Mouse (Mus musculus) adrenal gland, adult (tissue): ENCODE measurements at regions not wholly inside any gene's neighbourhood (a gene's known extent, or its start where the extent isn't known, plus 50 kb on each side); places are given as distances from the start of the nearest gene placed in this dataset.

Source experiments
- DNase-seq, 2 experiments: peaks; one replicate each; pipeline ENCODE4 v3.0.0; 2022 to 2023; ENCODE audit warnings: low spot score in 1 of 2; ENCODE audit not compliant: inconsistent age in 2 of 2

DNA sequence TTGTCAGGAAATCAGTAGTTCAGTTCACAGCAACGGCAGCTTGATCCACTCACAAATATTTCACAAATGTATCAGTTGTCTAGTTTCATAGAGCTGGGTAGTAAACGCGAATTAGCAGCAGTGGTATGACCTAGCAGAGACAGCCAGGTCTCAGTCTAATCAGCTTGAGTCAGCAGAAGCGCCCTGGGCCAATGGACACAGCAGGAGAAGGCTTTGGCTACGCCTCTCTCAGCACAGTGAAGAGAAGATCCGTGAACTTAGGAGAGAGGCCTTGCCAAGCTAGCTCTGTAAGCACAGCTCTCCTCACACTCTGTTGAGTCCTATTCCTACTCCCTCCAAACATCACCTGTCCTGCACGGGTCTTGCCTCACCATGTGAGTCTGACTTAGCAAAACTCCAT is 188.0 kb downstream of the Zfp326 start:
- DNase-seq: no peak

- no peak for DNase-seq
Observed at GRCm38 (mm10) chr5:106062926-106063325, 186.6 kb downstream of the Zfp326 start.

DNA sequence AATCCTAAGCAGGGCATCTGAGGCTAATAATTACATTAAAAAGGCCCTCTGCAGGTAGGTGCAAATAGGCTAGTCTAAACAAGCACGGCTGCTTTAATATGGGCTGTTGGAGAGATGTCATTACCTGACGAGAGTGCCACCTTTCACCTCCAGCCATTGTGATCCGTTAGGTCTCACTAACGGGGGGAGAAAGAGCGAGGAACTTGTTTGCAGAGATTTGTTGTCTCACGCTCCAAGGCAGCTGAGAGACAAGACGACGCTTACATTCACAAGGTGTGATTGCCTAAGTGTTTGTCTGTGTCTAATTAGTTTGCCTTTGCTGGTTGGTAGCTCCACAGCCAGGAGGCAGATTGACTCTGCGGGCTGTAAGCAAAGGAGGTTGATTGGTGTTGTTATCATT is 180.3 kb downstream of the Zfp326 start:
- no peak for DNase-seq

- DNase-seq: no peak
Observed at GRCm38 (mm10) chr5:106055221-106055620, 178.9 kb downstream of the Zfp326 start.

- no peak for DNase-seq
Observed at GRCm38 (mm10) chr5:106051026-106051425, 174.7 kb downstream of the Zfp326 start.

GRCm38 (mm10) chr5:106044878-106045585 is 168.7 kb downstream of the Zfp326 start:
- no peak for DNase-seq

DNA sequence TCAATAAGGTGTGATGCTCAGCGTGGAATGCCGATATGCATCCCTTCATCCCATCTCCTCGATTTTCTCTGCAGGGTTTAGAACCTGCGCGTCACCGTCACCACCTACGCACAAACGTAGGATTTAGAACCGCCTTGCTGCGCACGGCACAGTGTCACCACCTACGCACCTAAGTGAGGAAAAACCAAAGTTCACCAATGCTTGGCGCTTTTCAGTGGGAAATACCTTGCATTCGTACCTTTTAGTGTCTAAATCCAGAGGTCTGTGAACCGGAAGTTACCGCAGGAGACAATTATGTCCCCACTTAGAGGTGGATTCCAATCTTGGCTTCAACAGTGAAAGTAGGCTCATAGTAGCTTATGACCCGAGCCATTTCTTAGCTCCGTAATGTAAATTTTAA is 162.0 kb downstream of the Zfp326 start:
- no peak for DNase-seq

GRCm38 (mm10) chr5:106036176-106036575 is 159.8 kb downstream of the Zfp326 start:
- no peak for DNase-seq

DNA sequence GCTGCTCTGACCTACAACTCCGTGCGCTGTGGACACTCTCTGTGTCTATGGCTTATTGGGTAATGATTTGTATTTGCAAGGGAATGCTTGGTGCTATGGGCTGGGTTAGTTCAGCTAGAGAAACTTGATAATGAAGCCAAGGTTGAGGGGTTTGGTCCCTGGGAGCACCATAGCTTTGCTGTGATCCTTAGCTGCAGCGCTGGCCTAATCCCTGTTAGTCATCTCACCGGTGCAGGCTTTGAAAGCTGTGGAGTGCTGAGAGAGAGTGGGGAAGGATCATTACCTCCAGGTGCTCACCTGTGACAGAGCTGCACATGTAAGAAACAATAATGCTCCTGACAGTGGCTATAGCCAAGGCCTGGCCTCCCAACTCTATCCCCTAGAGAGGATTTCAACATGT is 156.6 kb downstream of the Zfp326 start:
- no peak for DNase-seq

GRCm38 (mm10) chr5:106026861-106027260 is 150.5 kb downstream of the Zfp326 start:
- DNase-seq: no peak

DNA sequence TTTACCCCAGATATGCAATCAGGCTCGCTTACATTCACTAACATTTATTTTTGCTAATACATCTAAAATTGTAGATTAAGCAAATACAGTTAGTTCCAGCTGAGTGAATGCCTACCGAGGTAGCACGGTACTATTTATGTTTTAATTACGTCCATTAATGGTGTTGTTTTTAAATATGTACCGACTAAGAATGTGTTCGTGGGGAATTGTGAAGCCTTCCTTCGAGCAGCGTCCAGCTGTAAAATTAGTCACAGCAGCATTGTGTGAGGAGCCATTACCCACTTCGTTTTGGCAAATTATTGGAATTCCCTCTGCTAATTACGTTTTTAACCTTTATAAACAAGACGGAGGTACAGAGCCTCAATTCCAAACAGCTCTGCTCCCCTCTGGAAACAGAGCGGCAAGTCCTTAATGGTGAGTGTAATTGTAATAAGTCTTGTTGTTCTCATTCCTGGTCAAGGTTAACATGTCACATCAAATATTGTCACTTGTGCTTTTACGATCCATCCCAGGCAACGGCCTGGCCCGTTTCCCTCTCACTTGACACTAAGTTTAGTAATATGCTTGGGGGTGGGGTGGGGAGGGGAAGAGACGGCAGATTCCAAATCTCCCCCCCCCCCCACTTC is 128.0 kb downstream of the Zfp326 start:
- DNase-seq: no peak

DNA sequence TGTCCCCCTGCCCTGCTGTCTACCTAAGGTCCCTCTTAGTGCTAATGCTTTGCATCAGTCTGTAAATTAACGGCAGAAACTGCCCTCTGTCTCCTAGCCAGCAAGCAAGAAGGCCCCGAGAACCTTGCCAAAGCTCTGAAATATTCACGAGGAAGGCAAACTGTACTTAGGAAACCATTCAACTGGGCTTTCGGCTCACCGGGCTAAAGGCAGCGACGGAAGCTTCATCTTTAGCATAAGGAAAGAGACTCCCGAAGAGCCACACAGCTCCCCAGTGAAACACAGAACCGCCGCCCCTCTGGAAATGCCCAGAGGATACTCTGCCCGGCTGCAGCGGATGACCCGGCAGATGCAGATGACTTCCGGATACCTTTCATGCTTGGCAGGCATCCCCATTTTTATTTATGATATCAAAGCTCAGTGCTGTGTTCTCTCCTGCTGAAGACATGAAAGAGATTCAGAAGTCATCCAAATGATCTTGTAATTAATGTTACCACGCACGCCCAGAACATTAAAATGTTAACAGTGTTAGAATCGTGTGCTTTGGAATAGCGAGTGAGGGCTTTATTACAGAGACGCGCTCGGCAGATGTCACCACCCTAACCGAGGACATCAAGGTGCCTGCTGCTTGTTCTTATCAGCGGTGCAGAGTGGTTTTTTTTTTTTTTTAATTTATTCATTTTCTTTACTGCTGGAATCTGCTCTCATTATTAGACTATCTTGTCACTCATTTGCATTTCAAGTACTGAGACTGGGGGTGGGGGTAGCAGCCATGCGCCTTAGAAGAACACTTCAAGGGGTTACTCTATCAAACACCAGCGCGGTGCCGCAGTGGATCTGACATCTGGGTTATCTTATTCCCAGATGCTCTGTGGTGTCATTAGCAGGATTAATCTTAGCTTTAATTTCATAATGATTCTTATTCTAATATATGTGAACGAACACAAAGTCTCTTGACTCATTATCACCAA is 127.2 kb downstream of the Zfp326 start:
- DNase-seq: no peak

- peak in 1 of 2 experiments; percentile 24 for DNase-seq
Observed at GRCm38 (mm10) chr5:106002330-106002729, 126.0 kb downstream of the Zfp326 start.

- no peak for DNase-seq
Observed at GRCm38 (mm10) chr5:105994218-105994617, 117.9 kb downstream of the Zfp326 start.

GRCm38 (mm10) chr5:105993066-105993760 is 116.8 kb downstream of the Zfp326 start:
- DNase-seq: no peak

GRCm38 (mm10) chr5:105990777-105991176 is 114.4 kb downstream of the Zfp326 start:
- DNase-seq: no peak

DNA sequence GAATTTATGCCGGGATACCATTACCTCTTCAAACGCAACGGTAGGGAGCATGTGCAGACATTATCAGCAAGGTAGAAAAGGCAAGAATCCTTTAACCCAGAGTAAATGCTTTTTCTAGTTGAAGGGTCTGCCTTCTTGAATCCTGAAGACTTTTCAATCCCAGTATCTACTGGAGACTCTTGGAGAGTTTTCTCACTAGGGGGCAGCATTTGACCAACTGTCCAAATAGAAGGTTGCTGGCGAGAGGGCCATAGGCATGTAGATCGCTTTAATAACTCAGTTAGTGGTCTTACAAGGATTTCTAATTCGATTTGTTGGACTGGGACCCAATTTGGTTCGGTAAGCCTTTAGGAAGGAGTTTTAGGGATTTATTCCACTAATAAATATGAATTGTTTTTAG is 110.0 kb downstream of the Zfp326 start:
- peak in 1 of 2 experiments; percentile 60 for DNase-seq

DNA sequence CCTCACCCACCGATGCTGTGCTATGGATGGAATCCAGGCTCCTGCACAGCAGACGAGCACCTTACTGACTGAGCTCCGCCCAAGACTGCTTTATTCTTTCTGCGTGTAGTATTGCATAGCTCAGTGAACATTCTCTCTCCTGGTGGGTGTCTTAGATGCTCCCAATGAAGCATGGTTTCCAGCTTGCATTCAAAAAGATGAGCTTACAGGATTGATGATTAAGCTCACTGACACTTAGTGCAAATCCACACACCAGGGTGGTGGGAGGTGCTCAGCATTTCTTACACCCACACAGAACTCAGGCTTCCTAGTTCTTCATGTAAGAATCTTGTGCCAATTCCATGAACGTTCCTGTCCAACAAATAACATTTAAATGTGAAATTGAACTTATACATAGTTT is 106.8 kb downstream of the Zfp326 start:
- DNase-seq: no peak

DNA sequence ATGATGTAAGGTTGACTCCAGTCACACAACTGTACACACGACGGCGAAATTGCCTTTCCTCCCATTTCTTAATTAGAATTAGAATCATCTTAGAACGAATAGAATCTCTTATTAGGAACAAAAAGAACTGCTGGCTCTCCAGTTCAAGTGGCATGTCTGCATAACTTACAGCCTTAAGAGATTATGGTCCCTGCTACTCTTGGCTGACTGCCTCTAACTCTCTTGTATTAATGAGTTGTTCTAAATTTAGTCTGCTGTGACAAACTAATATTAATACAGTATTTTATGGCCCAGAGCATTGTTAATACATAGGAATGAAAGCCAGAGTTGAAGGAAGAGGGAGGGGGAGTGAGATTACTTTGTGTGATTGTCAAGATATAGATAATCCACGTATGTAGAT is 100.4 kb downstream of the Zfp326 start:
- no peak for DNase-seq

- DNase-seq: no peak
Observed at GRCm38 (mm10) chr5:105976076-105976475, 99.7 kb downstream of the Zfp326 start.
